Mouse (Mus musculus) CH12.LX (cell line): ENCODE results near the gene Dhx37. TPM values are rescaled to one million over a fixed set of nuclear protein-coding genes. Genes with fewer than 3 reads are reported as not detected.

Experiments used
- DNase-seq: peaks from one replicate; pipeline ENCODE4 v3.0.0-alpha.2; 2013; ENCODE audit errors: extremely low read depth
- H3K27ac ChIP-seq: 2 replicates; pipeline ENCODE4 v1.5.1; 2012; ENCODE audit warnings: low read depth, mild to moderate bottlenecking, control low read depth, moderate library complexity; ENCODE audit not compliant: insufficient read depth
- H3K27me3 ChIP-seq: replicated peaks from 2 replicates; pipeline ENCODE3; 2012; ENCODE audit warnings: inconsistent platforms
- H3K36me3 ChIP-seq, 2 experiments: replicated peaks in 1 of 2; 2 replicates each; pipeline versions ENCODE3 to v1.6.1; 2012; ENCODE audit warnings: inconsistent platforms in 1 of 2, low read length in 1 of 2, mild to moderate bottlenecking in 1 of 2, mixed read lengths in 1 of 2, moderate library complexity in 1 of 2; ENCODE audit not compliant: control insufficient read depth in 1 of 2, insufficient read depth in 1 of 2
- H3K4me1 ChIP-seq, 2 experiments: 2 replicates each; pipeline ENCODE4 v1.6.1; 2012; ENCODE audit warnings: inconsistent platforms in 1 of 2, moderate library complexity in 1 of 2; ENCODE audit not compliant: insufficient read depth in 2 of 2, control insufficient read depth in 1 of 2
- H3K4me2 ChIP-seq: 2 replicates; pipeline ENCODE4 v1.6.1; 2012; ENCODE audit warnings: low read depth, mild to moderate bottlenecking, control low read depth; ENCODE audit not compliant: poor library complexity, insufficient read depth, severe bottlenecking
- H3K4me3 ChIP-seq, 3 experiments: fragments of 150-350 bp in 1 of 3; sonication (generic) in 1 of 3; replicated peaks in 1 of 3; 2 replicates each; pipeline versions ENCODE3 to v1.5.1; 2011 to 2012; ENCODE audit warnings: low read depth in 2 of 3, low read length in 2 of 3, mild to moderate bottlenecking in 2 of 3, moderate library complexity in 2 of 3, control low read depth in 1 of 3, improper control_type of control experiment in 1 of 3, inconsistent platforms in 1 of 3, mixed read lengths in 1 of 3; ENCODE audit not compliant: poor library complexity in 1 of 3
- H3K79me2 ChIP-seq: replicated peaks from 2 replicates; pipeline ENCODE4 v1.6.1; 2012; ENCODE audit warnings: mild to moderate bottlenecking, moderate library complexity; ENCODE audit not compliant: control insufficient read depth, poor library complexity, insufficient read depth, severe bottlenecking; ENCODE audit errors: extremely low read depth
- H3K9ac ChIP-seq: 2 replicates; pipeline ENCODE4 v1.6.1; 2012; ENCODE audit warnings: low read depth, mild to moderate bottlenecking, control low read depth, moderate library complexity; ENCODE audit not compliant: insufficient read depth
- H3K9me3 ChIP-seq: replicated peaks from 2 replicates; pipeline ENCODE3; 2012; ENCODE audit warnings: low read length, inconsistent platforms, mixed read lengths
- BHLHE40 ChIP-seq: IDR thresholded peaks from 2 replicates; pipeline ENCODE4 v1.6.1; 2011; ENCODE audit warnings: mild to moderate bottlenecking, low read depth, low read length, improper control_type of control experiment
- CHD1 ChIP-seq: IDR thresholded peaks from 2 replicates; pipeline ENCODE4 v1.6.1; 2012; ENCODE audit warnings: low read depth, low read length, improper control_type of control experiment, inconsistent platforms
- CHD2 ChIP-seq: IDR thresholded peaks from 2 replicates; pipeline ENCODE4 v1.6.1; 2011; ENCODE audit warnings: low read length, improper control_type of control experiment
- CTCF ChIP-seq, 2 experiments: IDR thresholded peaks in 1 of 2; conservative IDR thresholded peaks in 1 of 2; 2 replicates each; pipeline ENCODE4 v1.5.1; 2011 to 2012; ENCODE audit warnings: low read depth in 2 of 2, low read length in 2 of 2, improper control_type of control experiment in 1 of 2, inconsistent platforms in 1 of 2, mild to moderate bottlenecking in 1 of 2, moderate library complexity in 1 of 2
- E2F4 ChIP-seq: IDR thresholded peaks from 2 replicates; pipeline ENCODE4 v1.6.1; 2011; ENCODE audit warnings: low read depth, low read length, improper control_type of control experiment; ENCODE audit not compliant: insufficient replicate concordance
- ELF1 ChIP-seq: IDR thresholded peaks from 2 replicates; pipeline ENCODE4 v1.6.1; 2014; ENCODE audit warnings: low read depth, mild to moderate bottlenecking, inconsistent platforms, low read length, improper control_type of control experiment
- EP300 ChIP-seq: IDR thresholded peaks from 2 replicates; pipeline ENCODE4 v1.6.1; 2011; ENCODE audit warnings: low read length, improper control_type of control experiment
- ETS1 ChIP-seq: conservative IDR thresholded peaks from 2 replicates; pipeline ENCODE4 v1.6.1; 2012; ENCODE audit warnings: low read depth, mild to moderate bottlenecking, inconsistent platforms, low read length, improper control_type of control experiment, moderate library complexity
- GABPA ChIP-seq: IDR thresholded peaks from 2 replicates; pipeline ENCODE4 v1.6.1; 2012; ENCODE audit warnings: low read depth, low read length, improper control_type of control experiment, inconsistent platforms; ENCODE audit not compliant: insufficient replicate concordance
- HCFC1 ChIP-seq: IDR thresholded peaks from 2 replicates; pipeline ENCODE4 v1.6.1; 2012; ENCODE audit warnings: low read depth, mild to moderate bottlenecking, inconsistent platforms, low read length, improper control_type of control experiment
- IRF4 ChIP-seq: IDR thresholded peaks from 2 replicates; pipeline ENCODE4 v1.6.1; 2014; ENCODE audit warnings: low read depth, mild to moderate bottlenecking, inconsistent platforms, low read length, improper control_type of control experiment
- JUN ChIP-seq: IDR thresholded peaks from 2 replicates; pipeline ENCODE4 v1.6.1; 2011; ENCODE audit warnings: low read depth, mild to moderate bottlenecking, low read length, improper control_type of control experiment, moderate library complexity; ENCODE audit not compliant: insufficient read depth
- JUND ChIP-seq: conservative IDR thresholded peaks from 2 replicates; pipeline ENCODE4 v1.6.1; 2011; ENCODE audit warnings: low read depth, low read length, improper control_type of control experiment
- KAT2A ChIP-seq: IDR thresholded peaks from 2 replicates; pipeline ENCODE4 v1.6.1; 2012; ENCODE audit warnings: low read length, improper control_type of control experiment, inconsistent platforms; ENCODE audit not compliant: insufficient replicate concordance
- MAFK ChIP-seq: IDR thresholded peaks from 2 replicates; pipeline ENCODE4 v1.6.1; 2011; ENCODE audit warnings: low read length, improper control_type of control experiment; ENCODE audit not compliant: insufficient replicate concordance
- MAX ChIP-seq: IDR thresholded peaks from 2 replicates; pipeline ENCODE4 v1.6.1; 2011; ENCODE audit warnings: low read length, improper control_type of control experiment
- MAZ ChIP-seq: IDR thresholded peaks from 2 replicates; pipeline ENCODE4 v1.6.1; 2012; ENCODE audit warnings: low read depth, mild to moderate bottlenecking, inconsistent platforms, low read length, improper control_type of control experiment, moderate library complexity
- MEF2A ChIP-seq: IDR thresholded peaks from 2 replicates; pipeline ENCODE4 v1.6.1; 2014; ENCODE audit warnings: low read depth, mild to moderate bottlenecking, inconsistent platforms, low read length, improper control_type of control experiment, borderline replicate concordance
- MXI1 ChIP-seq: IDR thresholded peaks from 2 replicates; pipeline ENCODE4 v1.6.1; 2011; ENCODE audit warnings: mild to moderate bottlenecking, low read depth, low read length, improper control_type of control experiment
- MYC ChIP-seq: IDR thresholded peaks from 2 replicates; pipeline ENCODE4 v1.6.1; 2011; ENCODE audit warnings: low read depth, mild to moderate bottlenecking, improper control_type of control experiment, low read length
- NELFE ChIP-seq: IDR thresholded peaks from 2 replicates; pipeline ENCODE4 v1.6.1; 2011; ENCODE audit warnings: low read depth, low read length, improper control_type of control experiment
- NRF1 ChIP-seq: IDR thresholded peaks from 2 replicates; pipeline ENCODE4 v1.6.1; 2014; ENCODE audit warnings: low read depth, mild to moderate bottlenecking, inconsistent platforms, low read length, improper control_type of control experiment, moderate library complexity
- PAX5 ChIP-seq: IDR thresholded peaks from 2 replicates; pipeline ENCODE4 v1.6.1; 2012; ENCODE audit warnings: low read length, inconsistent platforms, mixed read lengths
- POLR2A ChIP-seq: IDR thresholded peaks from 2 replicates; pipeline ENCODE4 v1.6.1; 2011; ENCODE audit warnings: low read depth, mild to moderate bottlenecking, improper control_type of control experiment, low read length
- POLR2AphosphoS2 ChIP-seq: IDR thresholded peaks from 2 replicates; pipeline ENCODE4 v1.6.1; 2011; ENCODE audit warnings: low read depth, low read length, improper control_type of control experiment
- RAD21 ChIP-seq: IDR thresholded peaks from 2 replicates; pipeline ENCODE4 v1.6.1; 2011; ENCODE audit warnings: low read depth, mild to moderate bottlenecking, low read length, improper control_type of control experiment, moderate library complexity
- RCOR1 ChIP-seq: conservative IDR thresholded peaks from 2 replicates; pipeline ENCODE4 v1.6.1; 2012; ENCODE audit warnings: low read depth, mild to moderate bottlenecking, inconsistent platforms, low read length, improper control_type of control experiment
- SIN3A ChIP-seq: IDR thresholded peaks from 2 replicates; pipeline ENCODE4 v1.6.1; 2012; ENCODE audit warnings: low read length, improper control_type of control experiment, inconsistent platforms
- SMC3 ChIP-seq: IDR thresholded peaks from 2 replicates; pipeline ENCODE4 v1.6.1; 2011; ENCODE audit warnings: low read depth, low read length, improper control_type of control experiment
- TBP ChIP-seq: conservative IDR thresholded peaks from 2 replicates; pipeline ENCODE4 v1.6.1; 2011; ENCODE audit warnings: low read depth, low read length, improper control_type of control experiment
- TCF12 ChIP-seq: IDR thresholded peaks from 2 replicates; pipeline ENCODE4 v1.6.1; 2014; ENCODE audit warnings: low read depth, mild to moderate bottlenecking, inconsistent platforms, low read length, improper control_type of control experiment
- UBTF ChIP-seq: IDR thresholded peaks from 2 replicates; pipeline ENCODE4 v1.6.1; 2012; ENCODE audit warnings: low read depth, mild to moderate bottlenecking, inconsistent platforms, low read length, improper control_type of control experiment, moderate library complexity
- USF1 ChIP-seq: IDR thresholded peaks from 2 replicates; pipeline ENCODE4 v1.6.1; 2014; ENCODE audit warnings: low read depth, mild to moderate bottlenecking, inconsistent platforms, low read length, improper control_type of control experiment
- USF2 ChIP-seq: conservative IDR thresholded peaks from 2 replicates; pipeline ENCODE4 v1.6.1; 2011; ENCODE audit warnings: low read depth, low read length, improper control_type of control experiment
- ZC3H11A ChIP-seq: IDR thresholded peaks from 2 replicates; pipeline ENCODE4 v1.6.1; 2012; ENCODE audit warnings: low read depth, mild to moderate bottlenecking, inconsistent platforms, low read length, improper control_type of control experiment
- ZKSCAN1 ChIP-seq: IDR thresholded peaks from 2 replicates; pipeline ENCODE4 v1.6.1; 2012; ENCODE audit warnings: low read depth, inconsistent platforms, low read length, improper control_type of control experiment, borderline replicate concordance
- ZMIZ1 ChIP-seq: IDR thresholded peaks from 2 replicates; pipeline ENCODE4 v1.6.1; 2012; ENCODE audit warnings: low read depth, mild to moderate bottlenecking, inconsistent platforms, low read length, improper control_type of control experiment
- ZNF384 ChIP-seq: IDR thresholded peaks from 2 replicates; pipeline ENCODE4 v1.6.1; 2012; ENCODE audit warnings: low read depth, low read length, improper control_type of control experiment, inconsistent platforms
- dilution Hi-C: fragments of 300-500 bp; cut with MboI; formaldehyde crosslinking; loops from 2 replicates; pipeline ENCODE4 v1.14.3; 2020; ENCODE audit warnings: low sequenced_read_pairs; ENCODE audit not compliant: extremely low pct_unique_long_range_greater_than_20kb, extremely low pct_ligation_motif_present
- in situ Hi-C: fragments of 300-500 bp; cut with MboI; formaldehyde crosslinking; loops from 3 replicates; pipeline ENCODE4 v1.14.3; 2019; ENCODE audit warnings: low sequenced_read_pairs, low pct_ligation_motif_present, low pct_unique_long_range_greater_than_20kb, mixed read lengths
- polyA plus RNA-seq: library from polyadenylated mRNA; unstranded; fragments of >175 nt; gene quantifications from 2 replicates; pipeline ENCODE4 v1.2.1, GENCODE M21; 2012; ENCODE audit warnings: low read depth; ENCODE audit not compliant: insufficient read length
- total RNA-seq, 2 experiments: library from RNA; depleted of rRNA; stranded (reverse); fragments of 300-350 nt in 1 of 2; fragments of >200 nt in 1 of 2; gene quantifications; 2 replicates each; pipeline ENCODE4 v1.2.3; 2012 to 2014

The Dhx37 gene
- total and polyA plus RNA-seq, 3 experiments: 21.0 to 36.9 (median 26.0) TPM

DNA sequence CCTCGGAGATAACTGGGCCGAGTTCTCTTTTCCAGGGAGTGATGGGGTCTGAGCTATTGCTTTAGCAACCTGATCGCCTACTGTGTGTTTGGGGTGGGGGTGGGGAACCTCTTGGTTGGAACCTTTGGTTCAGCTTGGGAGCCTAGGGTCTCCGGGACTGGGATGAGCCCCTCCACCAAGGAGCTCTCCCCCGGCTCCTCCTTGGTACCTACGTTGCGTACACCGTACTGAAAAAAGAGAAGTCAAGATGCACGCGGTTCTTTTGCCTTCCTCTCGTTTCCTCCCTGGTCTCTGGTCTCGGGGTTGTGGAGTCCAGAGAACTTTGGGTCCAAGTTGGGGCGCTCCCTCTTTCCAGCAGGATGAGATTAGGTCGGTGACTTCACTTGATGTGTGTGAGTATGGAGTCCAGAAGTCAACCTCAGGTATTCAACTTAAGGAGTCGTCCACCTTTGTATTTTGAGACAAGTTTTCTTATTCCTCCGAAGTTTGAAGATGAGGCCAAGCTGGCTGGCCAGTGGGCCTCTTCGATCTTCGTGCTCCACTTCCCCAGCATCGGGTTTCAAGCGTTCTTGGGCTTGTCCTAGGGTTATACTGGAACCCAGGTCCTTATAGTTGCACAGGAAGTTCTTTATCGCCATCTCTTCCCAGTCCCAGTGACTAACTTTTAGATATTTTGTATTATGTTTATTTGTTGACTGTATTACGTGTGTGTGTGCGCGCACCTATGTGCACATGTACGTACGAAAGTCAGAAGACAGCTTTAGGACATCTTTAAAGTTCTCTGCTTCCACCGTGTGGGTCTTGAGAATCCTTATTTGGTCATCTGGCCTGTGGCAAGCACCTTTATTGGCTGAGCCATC, 8.4 kb upstream of the Dhx37 start:
- DNase-seq: peak; percentile 50
- Histone ChIP-seq H3K27ac (no peak overlapping the region), H3K9ac (peak overlapping the region; percentile 84), H3K4me1 (peaks cover 3 to 43% of the 10 kb centered on the region in 2 experiments; a peak in 3 of 4 replicates), H3K4me3 (peak overlapping the region; percentile 83 to 94 (median 87)), H3K9me3 (peaks cover 2% of the 10 kb centered on the region), H3K4me2 (peak overlapping the region; percentile 72), H3K79me2 (peaks cover 53% of the 10 kb centered on the region), H3K36me3 (peaks cover 6 to 39% of the 10 kb centered on the region in 2 experiments), H3K27me3 (no peaks in the 10 kb centered on the region)
- TF ChIP-seq ZKSCAN1 (peak; percentile 80), CHD2 (0 out of 2 replicates have a peak, but pooled peaks have one; percentile 17), SIN3A (peak; percentile 64; the same call in 1 of the 2 replicates), MAX (peak; percentile 72; the same call in 1 of the 2 replicates), MXI1 (peak; percentile 18; the same call in 1 of the 2 replicates), E2F4 (no peak), SMC3 (no peak), MAZ (no peak), TBP (no peak), USF2 (no peak), MEF2A (0 out of 2 replicates have a peak, but pooled peaks have one; percentile 20), ZMIZ1 (no peak), POLR2AphosphoS2 (no peak), NELFE (no peak), ELF1 (0 out of 2 replicates have a peak, but pooled peaks have one; percentile 18), HCFC1 (peak; percentile 20; the same call in 1 of the 2 replicates), MYC (peak; percentile 77), EP300 (0 out of 2 replicates have a peak, but pooled peaks have one; percentile 29), MAFK (no peak), UBTF (no peak), ETS1 (no peak), ZC3H11A (no peak), CTCF (conservative IDR thresholded peaks at IDR 0.05 in 1 of 2, IDR thresholded peaks at IDR 0.05 in 1 of 2; ENCODE audit: low read depth in 2 of 2, low read length in 2 of 2) (no peak), JUN (no peak), RCOR1 (no peak), NRF1 (no peak), PAX5 (no peak), KAT2A (no peak), BHLHE40 (no peak), GABPA (no peak), CHD1 (no peak), USF1 (no peak), ZNF384 (no peak), POLR2A (no peak), IRF4 (no peak), TCF12 (0 out of 2 replicates have a peak, but pooled peaks have one; percentile 23), RAD21 (no peak), JUND (no peak)
- dilution Hi-C loops (no loop called here), in situ Hi-C loops (no loop called here)
